Mouse (Mus musculus) limb, embryonic 14.5 days (tissue): Measurements from ENCODE around the gene Mdh1b. TPM values are rescaled to one million over a fixed set of nuclear protein-coding genes. Genes with fewer than 3 reads are reported as not detected.
A peak's percentile ranks its signal among the peaks of the same experiment; 100 is the strongest.

Experiments
- ATAC-seq: fragments of 200-750 bp; cut with Nextera tagmentation; 2 replicates; pipeline ENCODE4 v1.8.0; 2017; ENCODE audit warnings: low read depth, moderate number of reproducible peaks, moderate TSS enrichment; ENCODE audit not compliant: low FRiP score
- DNase-seq: peaks from one replicate; pipeline ENCODE4 v3.0.0-alpha.2; 2015; ENCODE audit warnings: low spot score
- H3K27ac ChIP-seq: fragments of 300-500 bp; sonication (generic); replicated peaks from 2 replicates; pipeline ENCODE4 v1.5.1; 2014; ENCODE audit warnings: low read depth, mild to moderate bottlenecking, low read length, moderate library complexity, mixed read lengths
- H3K27me3 ChIP-seq: fragments of 300-500 bp; sonication (generic); 2 replicates; pipeline ENCODE4 v1.6.1; 2014; ENCODE audit warnings: low read length, mixed read lengths; ENCODE audit not compliant: control insufficient read depth, insufficient read depth
- H3K36me3 ChIP-seq: fragments of 300-500 bp; sonication (generic); 2 replicates; pipeline ENCODE4 v1.6.1; 2014; ENCODE audit warnings: mild to moderate bottlenecking, low read length, moderate library complexity, mixed read lengths; ENCODE audit not compliant: control insufficient read depth, insufficient read depth
- H3K4me1 ChIP-seq: fragments of 300-500 bp; sonication (generic); 2 replicates; pipeline ENCODE4 v1.6.1; 2014; ENCODE audit warnings: antibody characterized with exemption, low read length, mixed read lengths; ENCODE audit not compliant: control insufficient read depth, insufficient read depth
- H3K4me2 ChIP-seq: fragments of 300-500 bp; sonication (generic); replicated peaks from 2 replicates; pipeline ENCODE4 v1.6.1; 2014; ENCODE audit warnings: low read depth, mild to moderate bottlenecking, low read length, moderate library complexity; ENCODE audit not compliant: severe bottlenecking
- H3K4me3 ChIP-seq: fragments of 300-500 bp; sonication (generic); replicated peaks from 2 replicates; pipeline ENCODE4 v1.5.1; 2014; ENCODE audit warnings: low read length
- H3K9ac ChIP-seq: fragments of 300-500 bp; sonication (generic); 2 replicates; pipeline ENCODE4 v1.6.1; 2014; ENCODE audit warnings: mild to moderate bottlenecking, low read depth, low read length, moderate library complexity; ENCODE audit not compliant: severe bottlenecking
- H3K9me3 ChIP-seq: fragments of 300-500 bp; sonication (generic); 2 replicates; pipeline ENCODE4 v1.6.1; 2016; ENCODE audit warnings: low read length; ENCODE audit not compliant: control insufficient read depth
- POLR2A ChIP-seq: fragments of 200-500 bp; IDR thresholded peaks from 2 replicates; pipeline ENCODE4 v1.8.0; 2012; ENCODE audit warnings: inconsistent platforms, mild to moderate bottlenecking, moderate library complexity, borderline replicate concordance; ENCODE audit not compliant: insufficient read depth, insufficient read length; ENCODE audit errors: extremely low read depth
- WGBS: fragments of 180-500 bp; shearing (Covaris S2); extraction: QIAGEN DNeasy Blood & Tissue Kit; methylation state at CpG from one replicate; pipeline ENCODE4 v1.1.7; 2014; 5-methylcytosine and 5-hydroxymethylcytosine counted together
- polyA plus RNA-seq, 2 experiments: library from polyadenylated mRNA; depleted of rRNA in 1 of 2; stranded (reverse) in 1 of 2; unstranded in 1 of 2; fragments of >200 nt; fragmentation: Nextera tagmentation in 1 of 2; extraction: Ambion mirVana in 1 of 2; gene quantifications; 2 replicates each; pipeline versions ENCODE4 v1.2.1 to v1.2.3; 2012 to 2014

Mdh1b gene
- polyA plus RNA-seq, 2 experiments: 0.08 TPM; not detected in 1

DNA sequence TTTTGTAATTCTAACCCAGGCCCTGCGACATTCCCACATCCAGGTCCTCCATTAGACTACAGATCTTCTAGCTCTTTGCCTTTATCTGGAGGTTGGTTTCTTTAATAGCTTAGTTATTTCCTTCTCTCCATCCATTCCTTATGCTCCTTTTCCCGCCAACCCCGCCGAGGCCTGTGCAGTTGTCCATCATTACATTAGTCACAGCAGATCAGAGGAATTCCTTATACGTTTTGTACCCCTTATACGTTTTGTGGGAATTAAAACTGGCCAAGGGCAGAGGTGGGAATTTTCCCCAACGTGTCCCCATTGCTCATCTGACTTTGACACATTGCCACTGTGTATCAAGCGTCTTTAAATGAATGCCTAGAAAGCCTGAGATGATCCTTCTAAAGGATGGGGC, 322 bp downstream of the Mdh1b start:
- no peaks in the 10 kb centered on the region for H3K27me3 ChIP-seq
- peaks cover 8% of the 10 kb centered on the region for H3K4me1 ChIP-seq
- ATAC-seq (no peak), DNase-seq (no peak)
- no peaks in the 10 kb centered on the region for H3K9me3 ChIP-seq
- peak overlapping the region; percentile 53 for H3K4me2 ChIP-seq
- H3K4me3 ChIP-seq: peak overlapping the region; percentile 70
- no peak overlapping the region for H3K27ac ChIP-seq
- TF ChIP-seq POLR2A: no peak
- 0 out of 2 replicates have a peak overlapping the region, but pooled peaks have one; percentile 53 for H3K9ac ChIP-seq
- 45% methylated on average over 8 of the region's 8 CpGs for WGBS
- no peaks in the 10 kb centered on the region for H3K36me3 ChIP-seq

- Histone ChIP-seq H3K9ac (no peak overlapping the region), H3K4me2 (no peak overlapping the region), H3K4me1 (no peaks in the 10 kb centered on the region), H3K27ac (no peak overlapping the region), H3K9me3 (no peaks in the 10 kb centered on the region), H3K4me3 (no peak overlapping the region), H3K36me3 (no peaks in the 10 kb centered on the region), H3K27me3 (no peaks in the 10 kb centered on the region)
- DNase-seq: no peak
- TF ChIP-seq POLR2A: no peak
- no peak for ATAC-seq
- 82% methylated on average over 7 of the region's 7 CpGs for WGBS
Observed at GRCm38 (mm10) chr1:63720161-63720560, 10.0 kb downstream of the Mdh1b start.

DNA sequence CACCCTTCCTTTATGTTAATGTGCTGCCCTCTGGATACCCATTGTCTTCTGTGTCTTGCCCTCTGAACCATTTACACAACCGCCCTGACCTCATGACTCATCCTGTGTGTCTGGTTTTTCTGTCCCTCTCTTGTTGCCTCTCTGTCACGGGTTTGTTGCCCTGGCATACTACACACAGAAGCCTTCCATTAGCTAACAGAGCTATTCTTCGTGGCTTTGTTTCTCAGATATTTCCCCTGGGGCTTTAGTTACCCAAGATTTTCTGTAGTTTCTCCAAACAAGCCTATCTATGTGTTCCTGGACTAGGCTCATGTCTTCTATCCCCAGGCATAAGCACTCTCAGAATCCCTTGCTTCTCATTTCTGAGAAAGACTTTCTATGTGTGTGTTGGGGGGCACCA, 21.2 kb downstream of the Mdh1b start:
- TF ChIP-seq POLR2A: no peak
- Histone ChIP-seq H3K27me3 (no peaks in the 10 kb centered on the region), H3K4me2 (no peak overlapping the region), H3K36me3 (no peaks in the 10 kb centered on the region), H3K4me1 (peaks cover 14% of the 10 kb centered on the region), H3K27ac (no peak overlapping the region), H3K4me3 (no peak overlapping the region), H3K9me3 (no peaks in the 10 kb centered on the region), H3K9ac (no peak overlapping the region)
- DNase-seq (no peak), ATAC-seq (no peak)
- WGBS: 75% methylated on average over 3 of the region's 3 CpGs

GRCm38 (mm10) chr1:63705733-63706132, 24.4 kb downstream of the Mdh1b start:
- H3K4me3 ChIP-seq: no peak overlapping the region
- H3K9ac ChIP-seq: no peak overlapping the region
- no peaks in the 10 kb centered on the region for H3K27me3 ChIP-seq
- H3K4me1 ChIP-seq: peaks cover 14% of the 10 kb centered on the region
- no peak overlapping the region for H3K27ac ChIP-seq
- TF ChIP-seq POLR2A: no peak
- ATAC-seq (peak; percentile 88), DNase-seq (peak; percentile 44)
- 18% methylated on average over 5 of the region's 5 CpGs for WGBS
- H3K36me3 ChIP-seq: no peaks in the 10 kb centered on the region
- peak overlapping the region; percentile 23; the same call in 1 of the 2 replicates for H3K4me2 ChIP-seq
- H3K9me3 ChIP-seq: no peaks in the 10 kb centered on the region

GRCm38 (mm10) chr1:63696861-63697260, 33.3 kb downstream of the Mdh1b start:
- Histone ChIP-seq H3K27me3 (no peaks in the 10 kb centered on the region), H3K27ac (no peak overlapping the region), H3K9ac (no peak overlapping the region), H3K4me1 (no peaks in the 10 kb centered on the region), H3K4me2 (no peak overlapping the region), H3K4me3 (no peak overlapping the region), H3K36me3 (no peaks in the 10 kb centered on the region), H3K9me3 (no peaks in the 10 kb centered on the region)
- ATAC-seq (no peak), DNase-seq (no peak)
- WGBS: 86% methylated on average over 3 of the region's 3 CpGs
- no peak for TF ChIP-seq POLR2A

- Histone ChIP-seq H3K36me3 (no peaks in the 10 kb centered on the region), H3K27me3 (0 out of 2 replicates have a peak, but pooled peaks cover under 1% of the 10 kb centered on the region), H3K9me3 (no peaks in the 10 kb centered on the region), H3K4me1 (no peaks in the 10 kb centered on the region), H3K4me2 (no peak within 1 kb of the TSS), H3K27ac (no peak within 1 kb of the TSS), H3K9ac (no peak within 1 kb of the TSS), H3K4me3 (no peak within 1 kb of the TSS)
- DNase-seq (no peak), ATAC-seq (no peak)
- WGBS: 81% methylated on average over 4 of the region's 4 CpGs
- TF ChIP-seq POLR2A: no peak
Observed at GRCm38 (mm10) chr1:63686827-63687226, 43.3 kb downstream of the Mdh1b start, which contains the start of gene Dytn. TSS of gene Dytn (minus strand) at chr1:63686927.
